Mouse (Mus musculus): ENCODE results near the gene Foxred1. TPM values are rescaled to one million over a fixed set of nuclear protein-coding genes. Genes with fewer than 3 reads are reported as not detected.

Gene Foxred1
- polyA plus RNA-seq, 1 experiment from 2014 or later = 46.7 TPM

DNA sequence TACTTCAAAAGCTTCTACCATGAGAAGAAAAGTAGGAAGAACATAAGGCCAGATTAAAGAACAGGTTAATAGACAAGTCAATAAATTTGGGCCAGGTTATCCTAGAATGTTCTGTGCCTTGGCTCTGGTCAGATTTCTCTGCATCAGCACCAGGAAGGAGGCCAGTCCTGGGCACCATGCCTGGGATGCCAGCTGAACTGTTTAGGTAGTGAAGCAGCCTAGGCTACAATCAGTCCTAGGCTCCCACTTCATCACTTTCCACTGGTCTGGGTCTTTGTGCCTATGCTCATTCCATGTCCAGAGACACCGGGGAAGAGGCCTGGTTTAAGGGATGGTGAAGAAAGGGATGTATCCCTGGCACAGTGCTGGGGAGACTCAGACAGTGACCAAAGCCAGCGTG, 6.4 kb downstream of the Foxred1 start:
- Histone ChIP-seq H3K36me3 (peaks cover 55% of the 10 kb centered on the region), H3K27me3 (ENCODE audit: insufficient read depth, poor library complexity, severe bottlenecking) (no peaks in the 10 kb centered on the region), H3K9me3 (no peaks in the 10 kb centered on the region), H3K4me1 (replicated peaks) (peaks cover 11% of the 10 kb centered on the region), H3K4me3 (no peak overlapping the region), H3K27ac (no peak overlapping the region)
- 91% methylated on average over 2 of the region's 2 CpGs for WGBS
- no peak for DNase-seq (ENCODE audit: low spot score)

DNA sequence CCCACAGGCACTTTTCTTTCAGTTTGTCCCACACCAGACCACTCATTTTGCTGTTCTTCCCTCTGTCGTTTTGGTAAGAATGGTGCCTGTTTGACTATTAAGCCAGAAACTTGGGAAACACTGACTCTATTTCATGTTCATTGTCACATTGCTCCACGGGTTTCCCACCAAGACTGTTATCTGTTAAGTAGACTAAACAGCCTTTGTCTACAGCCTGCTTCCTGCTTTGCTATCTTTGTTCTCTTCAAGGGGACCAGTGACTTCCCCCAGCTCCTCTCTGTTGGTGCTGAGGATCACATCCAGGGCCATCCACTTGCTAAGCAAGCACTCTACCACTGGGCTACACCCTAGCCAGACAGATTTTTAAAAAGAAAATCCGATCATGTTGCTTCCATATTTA, 7.3 kb downstream of the Foxred1 start:
- Histone ChIP-seq H3K9me3 (no peaks in the 10 kb centered on the region), H3K27ac (no peak overlapping the region), H3K36me3 (peaks cover 48% of the 10 kb centered on the region), H3K4me1 (replicated peaks) (peaks cover 19% of the 10 kb centered on the region), H3K27me3 (ENCODE audit: insufficient read depth, poor library complexity, severe bottlenecking) (no peaks in the 10 kb centered on the region), H3K4me3 (no peak overlapping the region)
- no peak for DNase-seq (ENCODE audit: low spot score)
- 71% methylated on average over 3 of the region's 3 CpGs for WGBS

- H3K27me3 ChIP-seq (ENCODE audit: insufficient read depth, poor library complexity, severe bottlenecking) = no peaks in the 10 kb centered on the region
- peak overlapping the region; percentile 77 for H3K4me3 ChIP-seq
- no peak for DNase-seq (ENCODE audit: low spot score)
- H3K36me3 ChIP-seq = peaks cover 19% of the 10 kb centered on the region
- no peaks in the 10 kb centered on the region for H3K9me3 ChIP-seq
- H3K27ac ChIP-seq = peak overlapping the region; percentile 89
- 69% methylated on average over 9 of the region's 9 CpGs for WGBS
- H3K4me1 ChIP-seq (replicated peaks) = peaks cover 22% of the 10 kb centered on the region
Measured at GRCm38 (mm10) chr9:35200529-35201060, 10.3 kb downstream of the Foxred1 start.

- DNase-seq (ENCODE audit: low spot score) = peak; percentile 94
- peaks cover 22% of the 10 kb centered on the region for H3K4me1 ChIP-seq (replicated peaks)
- H3K27me3 ChIP-seq (ENCODE audit: insufficient read depth, poor library complexity, severe bottlenecking) = no peaks in the 10 kb centered on the region
- peak within 1 kb of the TSS; percentile 89 for H3K27ac ChIP-seq
- H3K4me3 ChIP-seq = peak within 1 kb of the TSS; percentile 77
- peaks cover 12% of the 10 kb centered on the region for H3K36me3 ChIP-seq
- no peaks in the 10 kb centered on the region for H3K9me3 ChIP-seq
- under 1% methylated on average over 44 of the region's 44 CpGs for WGBS
Measured at GRCm38 (mm10) chr9:35199772-35200471, 10.9 kb downstream of the Foxred1 start, which contains the start of the genes Srpr and Tirap. Srpr (plus strand) TSS chr9:35200175. Tirap (minus strand) TSS chr9:35200291.

- no peaks in the 10 kb centered on the region for H3K9me3 ChIP-seq
- 26% methylated on average over 18 of the region's 18 CpGs for WGBS
- no peak for DNase-seq (ENCODE audit: low spot score)
Measured at GRCm38 (mm10) chr9:35198945-35199771, 11.7 kb downstream of the Foxred1 start.

DNA sequence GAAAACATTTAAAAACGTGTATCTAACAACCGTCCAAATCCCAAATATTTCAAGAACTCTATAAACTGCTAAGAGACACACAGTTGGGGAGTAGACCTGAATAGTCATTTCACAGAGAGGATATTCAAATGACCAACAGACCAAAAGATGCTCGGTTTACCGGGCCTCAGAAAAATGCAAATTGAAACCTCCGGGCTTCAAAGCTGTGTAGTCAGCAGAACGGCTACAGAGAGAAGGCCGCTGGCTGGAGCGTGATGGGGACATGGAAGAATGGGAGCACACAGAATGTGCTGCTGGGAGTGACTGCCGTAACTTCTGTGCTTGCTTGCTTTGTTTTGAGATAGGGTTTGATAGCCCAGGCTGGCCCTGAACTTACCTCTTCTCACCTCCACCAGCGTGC, 12.5 kb downstream of the Foxred1 start:
- Histone ChIP-seq H3K9me3 (no peaks in the 10 kb centered on the region), H3K4me3 (no peak overlapping the region), H3K27ac (no peak overlapping the region), H3K4me1 (replicated peaks) (peaks cover 22% of the 10 kb centered on the region), H3K36me3 (no peaks in the 10 kb centered on the region), H3K27me3 (ENCODE audit: insufficient read depth, poor library complexity, severe bottlenecking) (no peaks in the 10 kb centered on the region)
- no peak for DNase-seq (ENCODE audit: low spot score)
- WGBS = 77% methylated on average over 10 of the region's 10 CpGs

More at GRCm38 (mm10) chr9:35198945-35199771, 11.7 kb downstream of the Foxred1 start:
- Histone ChIP-seq H3K27me3 (ENCODE audit: insufficient read depth, poor library complexity, severe bottlenecking) (no peaks in the 10 kb centered on the region), H3K36me3 (peaks cover 5% of the 10 kb centered on the region), H3K27ac (peak overlapping the region; percentile 89), H3K4me3 (peak overlapping the region; percentile 77), H3K4me1 (replicated peaks) (peaks cover 22% of the 10 kb centered on the region)

- no peaks in the 10 kb centered on the region for H3K27me3 ChIP-seq (ENCODE audit: insufficient read depth, poor library complexity, severe bottlenecking)
- 88% methylated on average over 3 of the region's 3 CpGs for WGBS
- H3K4me3 ChIP-seq = no peak overlapping the region
- no peak overlapping the region for H3K27ac ChIP-seq
- no peaks in the 10 kb centered on the region for H3K36me3 ChIP-seq
- peaks cover 22% of the 10 kb centered on the region for H3K4me1 ChIP-seq (replicated peaks)
- no peak for DNase-seq (ENCODE audit: low spot score)
- H3K9me3 ChIP-seq = no peaks in the 10 kb centered on the region
Measured at GRCm38 (mm10) chr9:35197625-35198024, 13.2 kb downstream of the Foxred1 start.

DNA sequence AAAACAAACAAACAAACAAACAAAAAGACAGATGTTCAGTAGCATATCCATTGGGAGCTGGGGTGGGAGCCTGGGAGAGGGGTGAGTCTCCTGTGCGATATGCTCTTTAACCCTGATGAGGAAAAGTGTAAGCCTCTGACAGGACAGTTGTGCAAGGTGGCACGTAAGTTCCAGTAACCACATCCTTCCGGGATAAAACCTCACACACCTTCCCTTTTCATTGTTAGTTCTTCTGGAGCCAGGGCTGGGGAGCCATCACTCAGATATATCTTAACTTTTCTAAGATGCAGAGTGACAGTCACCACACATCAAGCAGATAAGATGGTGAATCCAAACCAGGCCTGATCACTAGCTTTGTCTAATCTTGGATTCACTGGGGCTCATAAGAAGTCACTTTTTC, 16.8 kb downstream of the Foxred1 start:
- no peak for DNase-seq (ENCODE audit: low spot score)
- peaks cover 8% of the 10 kb centered on the region for H3K4me1 ChIP-seq (replicated peaks)
- no peak overlapping the region for H3K4me3 ChIP-seq
- peaks cover 25% of the 10 kb centered on the region for H3K36me3 ChIP-seq
- no peaks in the 10 kb centered on the region for H3K9me3 ChIP-seq
- 95% methylated on average over 3 of the region's 3 CpGs for WGBS
- H3K27me3 ChIP-seq (ENCODE audit: insufficient read depth, poor library complexity, severe bottlenecking) = no peaks in the 10 kb centered on the region
- no peak overlapping the region for H3K27ac ChIP-seq

- no peaks in the 10 kb centered on the region for H3K27me3 ChIP-seq (ENCODE audit: insufficient read depth, poor library complexity, severe bottlenecking)
- no peak overlapping the region for H3K27ac ChIP-seq
- DNase-seq (ENCODE audit: low spot score) = no peak
- no peaks in the 10 kb centered on the region for H3K4me1 ChIP-seq (replicated peaks)
- 81% methylated on average over 11 of the region's 11 CpGs for WGBS
- peaks cover 35% of the 10 kb centered on the region for H3K36me3 ChIP-seq
- no peak overlapping the region for H3K4me3 ChIP-seq
- no peaks in the 10 kb centered on the region for H3K9me3 ChIP-seq
Measured at GRCm38 (mm10) chr9:35192983-35193542, 17.8 kb downstream of the Foxred1 start.

DNA sequence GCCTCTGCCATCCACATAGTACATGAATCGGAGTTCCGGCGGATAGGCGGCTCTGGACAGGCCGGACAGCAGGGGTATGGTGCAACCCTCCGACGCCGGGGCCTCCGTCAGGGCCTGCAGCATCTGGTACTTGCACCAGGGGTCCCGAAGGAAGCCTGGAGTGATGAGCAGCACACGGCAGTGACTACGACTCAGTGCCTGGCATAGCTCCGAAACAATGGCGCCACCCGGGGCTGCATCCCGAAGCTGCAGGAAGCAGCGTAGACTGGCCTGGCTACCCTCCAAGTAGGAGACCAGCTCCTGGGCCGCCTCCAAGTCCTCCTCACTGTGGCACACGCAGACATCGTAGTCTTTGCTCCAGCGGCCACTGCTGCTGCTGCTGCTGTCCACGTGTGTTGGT, 22.2 kb downstream of the Foxred1 start:
- Histone ChIP-seq H3K27me3 (ENCODE audit: insufficient read depth, poor library complexity, severe bottlenecking) (no peaks in the 10 kb centered on the region), H3K4me1 (replicated peaks) (no peaks in the 10 kb centered on the region), H3K4me3 (no peak overlapping the region), H3K36me3 (peaks cover 52% of the 10 kb centered on the region), H3K27ac (no peak overlapping the region), H3K9me3 (no peaks in the 10 kb centered on the region)
- DNase-seq (ENCODE audit: low spot score) = no peak
- WGBS = 76% methylated on average over 22 of the region's 22 CpGs

DNA sequence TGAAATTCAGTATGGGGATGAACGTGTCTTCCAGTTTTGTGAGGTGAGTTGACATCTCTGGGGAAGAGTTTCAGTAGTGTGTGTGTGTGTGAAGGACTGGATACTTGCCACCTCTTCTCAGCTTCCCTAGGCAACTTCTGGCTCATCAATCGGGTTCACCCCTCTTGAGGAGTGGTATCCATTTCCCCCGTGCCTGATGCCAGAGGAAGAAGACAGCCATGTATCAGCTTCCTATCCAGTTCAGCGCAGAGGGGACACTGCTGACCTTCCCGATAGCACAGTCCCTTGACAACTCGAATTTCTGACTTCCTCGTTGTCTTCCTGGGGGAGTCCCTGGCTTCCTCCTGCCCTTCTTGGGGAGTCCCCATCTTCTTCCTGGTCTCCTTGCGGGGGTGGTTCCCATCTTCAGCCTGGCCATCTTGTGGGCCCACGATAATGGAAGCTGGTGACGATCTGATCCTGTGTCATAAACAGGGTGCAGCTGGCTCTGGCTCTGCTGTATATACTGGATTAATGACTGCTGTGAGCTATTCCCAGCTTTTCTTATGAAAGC, 23.4 kb downstream of the Foxred1 start:
- Histone ChIP-seq H3K4me3 (no peak overlapping the region), H3K27me3 (ENCODE audit: insufficient read depth, poor library complexity, severe bottlenecking) (no peaks in the 10 kb centered on the region), H3K27ac (no peak overlapping the region), H3K36me3 (peaks cover 52% of the 10 kb centered on the region), H3K4me1 (replicated peaks) (no peaks in the 10 kb centered on the region), H3K9me3 (no peaks in the 10 kb centered on the region)
- WGBS = 91% methylated on average over 10 of the region's 10 CpGs
- no peak for DNase-seq (ENCODE audit: low spot score)

- Histone ChIP-seq H3K36me3 (peaks cover 51% of the 10 kb centered on the region), H3K27ac (no peak overlapping the region), H3K27me3 (ENCODE audit: insufficient read depth, poor library complexity, severe bottlenecking) (no peaks in the 10 kb centered on the region), H3K4me1 (replicated peaks) (no peaks in the 10 kb centered on the region), H3K9me3 (no peaks in the 10 kb centered on the region), H3K4me3 (no peak overlapping the region)
- no peak for DNase-seq (ENCODE audit: low spot score)
- whole genome bisulfite sequencing = 85% methylated on average over 4 of the region's 4 CpGs
Measured at GRCm38 (mm10) chr9:35186430-35186829, 24.4 kb downstream of the Foxred1 start.
